Mouse (Mus musculus) liver, postnatal 0 days (tissue): ENCODE measurements around the gene Mitd1.

ENCODE experiments used
- CTCF ChIP-seq: sonication (generic); IDR thresholded peaks from 2 replicates; pipeline ENCODE4 v1.5.1; 2016; ENCODE audit warnings: antibody characterized with exemption, low read depth
- EP300 ChIP-seq: IDR thresholded peaks from 2 replicates; pipeline ENCODE4 v1.6.1; 2016; ENCODE audit warnings: antibody characterized with exemption, low read depth, mild to moderate bottlenecking

DNA sequence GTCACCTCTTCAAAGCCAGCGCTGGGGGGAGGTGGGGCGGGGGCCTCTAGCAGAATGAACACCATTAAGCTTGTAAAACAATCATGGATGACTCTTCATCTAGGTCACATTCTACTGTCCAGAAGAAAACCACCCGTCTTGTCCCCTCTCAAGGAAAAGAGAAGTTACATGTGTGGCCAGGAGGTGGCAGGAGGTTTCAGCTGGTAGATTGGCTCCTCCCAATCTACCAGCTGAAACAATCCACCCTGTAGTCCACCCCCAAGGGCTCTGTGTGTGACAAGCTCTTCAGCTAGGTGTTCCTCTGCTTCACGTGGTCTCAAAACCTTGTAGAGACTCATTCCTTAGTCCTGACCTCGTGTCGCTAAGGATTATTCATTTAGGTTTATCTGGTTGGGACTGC, 13.0 kb upstream of the Mitd1 start:
- TF ChIP-seq CTCF, result peak; percentile 52
- TF ChIP-seq EP300, result no peak
